In genomic region chr10:19835887-19836710, GRCm38 (mm10) we compare ENCODE assay signal across 23 mouse cellular contexts. TPM values are rescaled to one million over a fixed set of nuclear protein-coding genes. Genes with fewer than 3 reads are reported as not detected.
DNase-seq lines count a peak whose midpoint lies in the region; ATAC-seq and TF ChIP-seq lines count a peak whose summit lies in the region.
"Had no signal": no experiment of that assay in that cellular context is flagged by ENCODE, and none has a peak within 500 bp of the region (broad histone marks: within the 10 kb centered on the region; RNA-seq: fewer than 3 reads in every experiment).

No protein-coding gene starts in this region.

- H3K4me2 ChIP-seq in midbrain, embryonic 15.5 days = no peak overlapping the region
- no peak overlapping the region for H3K4me2 ChIP-seq in midbrain, postnatal 0 days (ENCODE audit: low read depth, low read length, poor library complexity, severe bottlenecking)
- H3K4me2 ChIP-seq in forebrain, embryonic 15.5 days (replicated peaks) = no peak overlapping the region
- H3K4me2 ChIP-seq in midbrain, embryonic 16.5 days (ENCODE audit: low read length) = no peak overlapping the region
- no peak overlapping the region for H3K4me2 ChIP-seq in intestine, embryonic 15.5 days (replicated peaks)
- H3K4me2 ChIP-seq: liver, embryonic 15.5 days; lung, embryonic 15.5 days had no signal

- TF ChIP-seq CTCF in midbrain, postnatal 0 days (IDR thresholded peaks at IDR 0.05) = no peak
- no peak for TF ChIP-seq CTCF in brain, embryonic 14.5 days (IDR thresholded peaks at IDR 0.05; ENCODE audit: borderline replicate concordance, extremely low read depth, insufficient read depth, insufficient read length)

- no peaks in the 10 kb centered on the region for H3K4me1 ChIP-seq in midbrain, embryonic 15.5 days
- no peaks in the 10 kb centered on the region for H3K4me1 ChIP-seq in midbrain, postnatal 0 days (ENCODE audit: insufficient read depth, low read length)
- H3K4me1 ChIP-seq in forebrain, embryonic 15.5 days = peaks cover 8% of the 10 kb centered on the region
- no peaks in the 10 kb centered on the region for H3K4me1 ChIP-seq in midbrain, embryonic 16.5 days (ENCODE audit: control insufficient read depth, insufficient read depth, low read length)
- no peaks in the 10 kb centered on the region for H3K4me1 ChIP-seq in intestine, embryonic 15.5 days (replicated peaks)
- H3K4me1 ChIP-seq: limb, embryonic 10.5 days; liver, embryonic 15.5 days; lung, embryonic 15.5 days had no signal

- H3K36me3 ChIP-seq in midbrain, embryonic 15.5 days (replicated peaks) = no peaks in the 10 kb centered on the region
- H3K36me3 ChIP-seq in midbrain, postnatal 0 days (ENCODE audit: insufficient read depth, low read length) = no peaks in the 10 kb centered on the region
- no peaks in the 10 kb centered on the region for H3K36me3 ChIP-seq in forebrain, embryonic 15.5 days
- H3K36me3 ChIP-seq in midbrain, embryonic 16.5 days (ENCODE audit: control insufficient read depth, insufficient read depth, low read length) = no peaks in the 10 kb centered on the region
- no peaks in the 10 kb centered on the region for H3K36me3 ChIP-seq in intestine, embryonic 15.5 days
- H3K36me3 ChIP-seq: limb, embryonic 10.5 days; liver, embryonic 15.5 days; lung, embryonic 15.5 days had no signal

- no peak for TF ChIP-seq POLR2A in brain, embryonic 14.5 days (IDR thresholded peaks at IDR 0.05; ENCODE audit: borderline replicate concordance, extremely low read depth, insufficient read depth, insufficient read length, poor library complexity, severe bottlenecking)

- H3K9ac ChIP-seq in midbrain, embryonic 15.5 days = no peak overlapping the region
- H3K9ac ChIP-seq in midbrain, postnatal 0 days (replicated peaks; ENCODE audit: low read length, poor library complexity, severe bottlenecking) = no peak overlapping the region
- H3K9ac ChIP-seq in forebrain, embryonic 15.5 days (replicated peaks) = no peak overlapping the region
- H3K9ac ChIP-seq in midbrain, embryonic 16.5 days (ENCODE audit: low read depth, low read length) = no peak overlapping the region
- H3K9ac ChIP-seq in intestine, embryonic 15.5 days = no peak overlapping the region
- H3K9ac ChIP-seq: liver, embryonic 15.5 days; lung, embryonic 15.5 days had no signal

- no peaks in the 10 kb centered on the region for H3K27me3 ChIP-seq in midbrain, embryonic 15.5 days (replicated peaks)
- H3K27me3 ChIP-seq in midbrain, postnatal 0 days (ENCODE audit: insufficient read depth, low read length) = no peaks in the 10 kb centered on the region
- H3K27me3 ChIP-seq in forebrain, embryonic 15.5 days = no peaks in the 10 kb centered on the region
- no peaks in the 10 kb centered on the region for H3K27me3 ChIP-seq in midbrain, embryonic 16.5 days (ENCODE audit: control insufficient read depth, insufficient read depth, low read depth, low read length)
- no peaks in the 10 kb centered on the region for H3K27me3 ChIP-seq in intestine, embryonic 15.5 days (replicated peaks)
- H3K27me3 ChIP-seq: liver, embryonic 15.5 days; lung, embryonic 15.5 days; megakaryocyte, embryonic 14.5 days had no signal

- peak; percentile 59; the same call in 1 of the 2 replicates for ATAC-seq in midbrain, embryonic 15.5 days (replicated peaks)
- no peak for ATAC-seq in midbrain, postnatal 0 days (ENCODE audit: low FRiP score)
- ATAC-seq in forebrain, embryonic 15.5 days (replicated peaks) = peak; percentile 64
- ATAC-seq in midbrain, embryonic 16.5 days = 0 out of 2 replicates have a peak, but pooled peaks have one; percentile 26
- no peak for ATAC-seq in intestine, embryonic 15.5 days
- ATAC-seq in erythroblast, adult 5-6 weeks (replicated peaks; ENCODE audit: low FRiP score, poor library complexity, severe bottlenecking) = no peak

- H3K9me3 ChIP-seq in midbrain, embryonic 15.5 days = no peaks in the 10 kb centered on the region
- H3K9me3 ChIP-seq in midbrain, postnatal 0 days (ENCODE audit: low read length) = no peaks in the 10 kb centered on the region
- no peaks in the 10 kb centered on the region for H3K9me3 ChIP-seq in forebrain, embryonic 15.5 days
- no peaks in the 10 kb centered on the region for H3K9me3 ChIP-seq in midbrain, embryonic 16.5 days (replicated peaks; ENCODE audit: control insufficient read depth, low read length, poor library complexity, severe bottlenecking)
- H3K9me3 ChIP-seq in intestine, embryonic 15.5 days = no peaks in the 10 kb centered on the region
- H3K9me3 ChIP-seq: limb, embryonic 10.5 days; liver, embryonic 15.5 days; lung, embryonic 15.5 days; megakaryocyte, embryonic 14.5 days had no signal

- DNase-seq in midbrain, postnatal 0 days (ENCODE audit: low spot score) = no peak
- DNase-seq in brain, embryonic 14.5 days (ENCODE audit: low read depth) = peak; percentile 67
- DNase-seq: adrenal gland, postnatal 14 days; cerebellum, adult 9-10 months; kidney, adult 2 months; liver; lung, postnatal 36 days; thymus, adult 18-20 months; thymus, postnatal 36 days had no signal

- no peak overlapping the region for H3K27ac ChIP-seq in midbrain, embryonic 15.5 days
- H3K27ac ChIP-seq in midbrain, postnatal 0 days (ENCODE audit: low read depth, low read length) = no peak overlapping the region
- no peak overlapping the region for H3K27ac ChIP-seq in forebrain, embryonic 15.5 days (replicated peaks)
- no peak overlapping the region for H3K27ac ChIP-seq in midbrain, embryonic 16.5 days (ENCODE audit: low read length)
- no peak overlapping the region for H3K27ac ChIP-seq in intestine, embryonic 15.5 days
- H3K27ac ChIP-seq: kidney, postnatal 0 days; limb, embryonic 10.5 days; liver, embryonic 15.5 days; lung, embryonic 15.5 days had no signal

- WGBS in midbrain, embryonic 15.5 days = 56% methylated on average over 8 of the region's 8 CpGs
- 60% methylated on average over 8 of the region's 8 CpGs for WGBS in midbrain, postnatal 0 days
- WGBS in forebrain, embryonic 15.5 days = 33% methylated on average over 8 of the region's 8 CpGs
- 50% methylated on average over 8 of the region's 8 CpGs for WGBS in midbrain, embryonic 16.5 days
- WGBS in intestine, embryonic 15.5 days = 82% methylated on average over 8 of the region's 8 CpGs

- no peak overlapping the region for H3K4me3 ChIP-seq in midbrain, embryonic 15.5 days
- no peak overlapping the region for H3K4me3 ChIP-seq in midbrain, postnatal 0 days (ENCODE audit: low read depth, low read length)
- H3K4me3 ChIP-seq in forebrain, embryonic 15.5 days = no peak overlapping the region
- no peak overlapping the region for H3K4me3 ChIP-seq in midbrain, embryonic 16.5 days (ENCODE audit: low read depth, low read length)
- H3K4me3 ChIP-seq in intestine, embryonic 15.5 days (replicated peaks) = no peak overlapping the region
- H3K4me3 ChIP-seq: limb, embryonic 10.5 days; liver, embryonic 15.5 days; lung, embryonic 15.5 days; megakaryocyte, embryonic 14.5 days had no signal

RNA-seq across cellular contexts. Expression of gene Slc35d3, which starts 15.2 kb away (rescaled TPM):
- polyA plus RNA-seq in midbrain, embryonic 15.5 days (2015; fragmentation: Nextera tagmentation; extraction: Ambion mirVana) = 2.2 TPM in 2 replicates
- 1.4 and 2.8 TPM in 2 replicates for total RNA-seq in midbrain, postnatal 0 days (2014; rRNA removed)
- polyA plus RNA-seq in midbrain, postnatal 0 days (2015; fragmentation: Nextera tagmentation; extraction: Ambion mirVana) = 2.0 and 2.1 TPM in 2 replicates
- polyA plus RNA-seq in brain, embryonic 14.5 days (2012; rRNA removed) = 1.7 and 2.1 TPM in 2 replicates
- polyA plus RNA-seq in forebrain, embryonic 15.5 days (2015; fragmentation: Nextera tagmentation; extraction: Ambion mirVana) = 1.2 and 1.3 TPM in 2 replicates
- 1.5 and 2.5 TPM in 2 replicates for polyA plus RNA-seq in midbrain, embryonic 16.5 days (2015; fragmentation: Nextera tagmentation; extraction: Ambion mirVana)
- polyA plus RNA-seq in intestine, embryonic 15.5 days (2015; fragmentation: Nextera tagmentation; extraction: Ambion mirVana) = 0.52 and 0.77 TPM in 2 replicates
- 0.42 TPM in 1 of 2 replicates, not detected in the other for total RNA-seq in erythroblast, adult 5-6 weeks (2015; ENCODE audit: low replicate concordance)
- not detected in 2 replicates for total RNA-seq in erythroblast, adult 5-6 weeks (2017; ENCODE audit: low replicate concordance)
- total RNA-seq: gastrocnemius, adult 18-20 months; heart, adult 8-10 months; heart, postnatal 25 days had no signal
- polyA plus RNA-seq: C2C12 had no signal

Comparison
In these comparisons a context has a peak if more than half of its experiments do, and no peak if none do; other contexts are left out.
1. ATAC-seq: peak in midbrain, embryonic 15.5 days (single experiment), forebrain, embryonic 15.5 days (single experiment) and midbrain, embryonic 16.5 days (single experiment); none in midbrain, postnatal 0 days (single experiment), intestine, embryonic 15.5 days (single experiment) and erythroblast, adult 5-6 weeks (single experiment).